Mouse (Mus musculus) spleen, adult 2 months (tissue): ENCODE measurements around the gene Abcc1. TPM values are rescaled to one million over a fixed set of nuclear protein-coding genes. Genes with fewer than 3 reads are reported as not detected.

Experiments used
- DNase-seq, 2 experiments: peaks; one replicate each; pipeline versions ENCODE4 v3.0.0 to v3.0.0-alpha.2; 2012 to 2021; ENCODE audit warnings: low spot score in 2 of 2, low read depth in 1 of 2
- H3K27ac ChIP-seq: fragments of 200-500 bp; 2 replicates; pipeline ENCODE4 v1.5.1; 2012; ENCODE audit warnings: low read length, inconsistent platforms; ENCODE audit not compliant: insufficient read depth
- H3K27me3 ChIP-seq: fragments of 200-500 bp; 2 replicates; pipeline ENCODE4 v1.6.1; 2012; ENCODE audit warnings: mild to moderate bottlenecking, moderate library complexity, low read length, inconsistent platforms; ENCODE audit not compliant: control insufficient read depth, insufficient read depth
- H3K36me3 ChIP-seq: fragments of 200-500 bp; 2 replicates; pipeline ENCODE4 v1.6.1; 2012; ENCODE audit warnings: mild to moderate bottlenecking, low read length, inconsistent platforms; ENCODE audit not compliant: control insufficient read depth, insufficient read depth
- H3K4me1 ChIP-seq: fragments of 200-500 bp; 2 replicates; pipeline ENCODE4 v1.6.1; 2011; ENCODE audit warnings: inconsistent platforms; ENCODE audit not compliant: control insufficient read depth, insufficient read depth, insufficient read length
- H3K4me3 ChIP-seq: fragments of 200-500 bp; 2 replicates; pipeline ENCODE4 v1.5.1; 2011; ENCODE audit warnings: mild to moderate bottlenecking, inconsistent platforms; ENCODE audit not compliant: insufficient read depth, insufficient read length; ENCODE audit errors: extremely low read depth
- CTCF ChIP-seq: fragments of 200-500 bp; IDR thresholded peaks from 2 replicates; pipeline ENCODE4 v1.5.1; 2011; ENCODE audit warnings: mild to moderate bottlenecking, inconsistent platforms; ENCODE audit not compliant: insufficient read depth, insufficient read length, insufficient replicate concordance; ENCODE audit errors: extremely low read depth
- POLR2A ChIP-seq: fragments of 200-500 bp; IDR thresholded peaks from 2 replicates; pipeline ENCODE4 v1.6.1; 2011; ENCODE audit warnings: low read depth, low read length, inconsistent platforms
- WGBS: fragments of 180-500 bp; shearing (Covaris S2); methylation state at CpG from one replicate; pipeline ENCODE4 v1.1.7; 2018; 5-methylcytosine and 5-hydroxymethylcytosine counted together
- polyA plus RNA-seq: library from polyadenylated mRNA; depleted of rRNA; stranded (reverse); fragments of >200 nt; gene quantifications from 2 replicates; pipeline ENCODE4 v1.2.3, GENCODE M21; 2012; rRNA removed

Gene Abcc1
- 30.6 and 35.6 TPM in 2 replicates for polyA plus RNA-seq

DNA sequence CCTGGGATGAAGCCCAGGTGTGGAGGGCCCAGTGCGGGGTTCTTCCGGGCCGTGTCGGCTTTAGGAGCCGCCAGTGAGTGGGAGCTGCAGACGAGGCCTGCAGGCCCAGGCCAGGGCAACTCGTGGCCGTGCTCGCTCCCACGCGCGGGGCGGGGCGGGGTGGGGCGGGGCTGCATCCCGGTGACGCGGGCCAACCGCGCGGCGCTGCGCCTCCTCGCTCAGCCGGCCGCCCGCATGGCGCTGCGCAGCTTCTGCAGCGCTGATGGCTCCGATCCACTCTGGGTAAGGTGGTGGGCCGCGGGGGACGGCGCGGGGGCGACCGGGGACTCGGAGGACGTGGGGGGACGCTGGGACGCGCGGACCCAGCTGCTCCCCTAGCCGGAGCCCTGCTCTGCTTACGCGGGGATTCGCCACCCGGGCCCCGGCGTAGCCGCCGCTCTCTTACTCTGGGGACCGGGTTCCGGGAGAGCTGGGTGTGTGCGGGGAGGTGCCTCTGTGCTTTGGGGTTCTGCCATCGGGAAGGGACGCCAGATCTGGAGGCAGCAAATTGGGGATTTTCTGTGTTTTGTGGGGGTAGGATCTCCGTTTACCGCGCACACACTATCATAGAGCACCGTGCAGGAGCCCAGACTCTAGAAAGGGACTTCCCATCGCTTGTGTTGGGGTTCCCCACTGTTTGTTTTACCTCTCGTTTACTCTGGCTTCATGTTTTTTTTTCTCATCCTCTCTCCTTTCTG lies at the start of gene Abcc1:
Abcc1 (plus strand) TSS at position 197 of the 737 bp plus-strand sequence.
- no peaks in the 10 kb centered on the region for H3K36me3 ChIP-seq
- H3K4me1 ChIP-seq: peaks cover 11% of the 10 kb centered on the region; the same call in 1 of the 2 replicates
- peak in 1 of 2 experiments; percentile 49 for DNase-seq
- peak within 1 kb of the TSS; percentile 84 for H3K4me3 ChIP-seq
- peak within 1 kb of the TSS; percentile 47 for H3K27ac ChIP-seq
- H3K27me3 ChIP-seq: no peaks in the 10 kb centered on the region
- TF ChIP-seq POLR2A (peak; percentile 32; the same call in 1 of the 2 replicates), CTCF (no peak)
- WGBS: 1% methylated on average over 64 of the region's 64 CpGs

DNA sequence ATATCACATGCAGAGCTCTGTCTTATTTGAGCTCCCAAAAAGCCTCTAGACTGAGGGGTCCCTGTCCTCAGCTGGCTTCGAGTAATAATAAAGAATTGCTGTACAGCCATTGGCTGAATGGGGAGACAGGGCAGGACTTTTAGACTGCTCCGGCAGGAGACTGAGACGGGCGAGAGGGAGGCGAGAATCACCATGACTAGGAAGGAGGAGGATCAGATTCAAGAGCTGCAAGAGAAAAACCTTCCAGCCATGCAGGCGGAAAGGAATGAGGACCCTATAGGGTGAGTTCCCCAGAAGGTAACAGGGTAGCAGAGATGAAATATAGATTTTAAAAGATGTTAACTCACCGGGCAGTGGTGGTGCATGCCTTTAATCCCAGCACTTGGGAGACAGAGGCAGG lies 48.4 kb upstream of the Abcc1 start:
- TF ChIP-seq POLR2A (no peak), CTCF (no peak)
- Histone ChIP-seq H3K27ac (no peak overlapping the region), H3K4me3 (no peak overlapping the region), H3K27me3 (no peaks in the 10 kb centered on the region), H3K36me3 (peaks cover 8% of the 10 kb centered on the region; the same call in 1 of the 2 replicates), H3K4me1 (no peaks in the 10 kb centered on the region; the same call in none of the 2 replicates)
- 96% methylated on average over 7 of the region's 7 CpGs for WGBS
- DNase-seq: no peak

DNA sequence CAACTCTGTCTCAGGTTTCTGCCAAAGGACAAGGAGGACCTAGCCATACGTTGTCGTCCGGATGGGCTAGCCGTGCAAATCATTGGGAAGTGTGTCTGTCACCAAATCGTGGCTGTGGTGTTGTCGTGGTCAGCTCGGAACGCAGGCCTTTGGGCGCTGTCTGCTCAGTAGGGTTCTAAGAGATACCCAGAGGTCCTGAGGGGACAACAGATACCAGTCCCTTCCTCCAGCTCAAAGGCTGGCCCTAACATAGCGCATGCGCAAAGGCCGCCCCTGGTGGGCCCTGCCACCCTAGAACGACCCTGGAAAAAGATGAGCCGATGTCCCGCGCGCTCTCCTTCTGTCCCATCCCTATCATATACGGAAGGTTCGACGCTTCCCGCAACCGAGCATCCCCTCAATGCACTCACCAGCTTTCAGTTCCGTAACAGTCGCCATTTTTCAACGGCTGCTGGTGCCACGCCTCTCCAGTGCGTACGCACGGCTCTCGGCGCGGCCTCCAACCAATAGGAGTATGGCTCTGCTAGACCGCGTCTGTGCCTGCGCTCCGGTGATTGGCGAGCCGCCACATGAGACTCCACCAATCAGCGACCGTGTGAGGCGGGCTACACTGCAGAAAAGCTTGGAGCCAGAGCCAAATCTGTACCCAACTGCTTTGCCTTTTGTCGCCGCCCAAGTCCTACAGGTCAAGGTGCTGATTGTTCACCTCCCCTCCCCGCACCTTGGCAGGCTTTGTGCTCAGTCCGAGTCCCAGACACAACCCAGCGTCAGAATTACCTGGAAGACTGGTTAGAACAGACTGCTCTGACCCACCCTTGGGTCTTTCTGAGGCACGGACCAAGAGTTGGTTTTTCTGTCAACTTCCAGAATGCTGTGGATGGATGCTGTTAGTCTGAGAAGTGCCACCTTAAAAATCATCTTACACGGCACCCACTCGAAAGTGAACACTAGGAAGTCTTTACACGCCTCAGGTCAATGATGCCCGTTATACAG lies 44.2 kb upstream of the Abcc1 start, which contains the start of gene Fopnl:
Fopnl (minus strand) TSS at position 522 of the 993 bp plus-strand sequence.
- no peak for TF ChIP-seq CTCF
- TF ChIP-seq POLR2A: peak; percentile 47
- Histone ChIP-seq H3K27me3 (no peaks in the 10 kb centered on the region), H3K36me3 (peaks cover 4% of the 10 kb centered on the region; the same call in 1 of the 2 replicates), H3K4me1 (no peaks in the 10 kb centered on the region; the same call in 1 of the 2 replicates), H3K27ac (peak within 1 kb of the TSS; percentile 87), H3K4me3 (peak within 1 kb of the TSS; percentile 71)
- DNase-seq: peak; percentile 93 to 95
- WGBS: under 1% methylated on average over 51 of the region's 51 CpGs

DNA sequence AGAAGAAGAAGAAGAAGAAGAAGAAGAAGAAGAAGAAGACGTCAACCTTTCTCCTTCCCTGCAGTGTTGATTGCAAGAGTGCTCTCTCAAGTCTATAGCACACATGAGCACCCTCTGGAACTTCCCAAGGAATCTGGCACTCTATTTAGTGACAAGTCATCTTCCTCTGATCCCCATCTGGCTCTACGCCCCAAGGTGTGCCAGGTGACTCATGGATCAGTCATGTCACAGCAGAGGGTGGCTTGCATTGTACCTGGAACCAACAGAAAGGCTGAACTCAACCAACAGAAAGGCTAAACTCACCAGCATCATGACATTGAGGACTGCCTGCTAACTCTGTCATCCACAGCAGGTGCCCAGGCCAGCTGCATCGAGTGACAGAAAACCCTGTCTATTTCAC lies 41.7 kb upstream of the Abcc1 start:
- Histone ChIP-seq H3K4me1 (no peaks in the 10 kb centered on the region; the same call in 1 of the 2 replicates), H3K27me3 (no peaks in the 10 kb centered on the region), H3K36me3 (no peaks in the 10 kb centered on the region), H3K4me3 (no peak overlapping the region), H3K27ac (no peak overlapping the region)
- no peak for DNase-seq
- 87% methylated on average over 3 of the region's 3 CpGs for WGBS
- TF ChIP-seq CTCF (no peak), POLR2A (no peak)

DNA sequence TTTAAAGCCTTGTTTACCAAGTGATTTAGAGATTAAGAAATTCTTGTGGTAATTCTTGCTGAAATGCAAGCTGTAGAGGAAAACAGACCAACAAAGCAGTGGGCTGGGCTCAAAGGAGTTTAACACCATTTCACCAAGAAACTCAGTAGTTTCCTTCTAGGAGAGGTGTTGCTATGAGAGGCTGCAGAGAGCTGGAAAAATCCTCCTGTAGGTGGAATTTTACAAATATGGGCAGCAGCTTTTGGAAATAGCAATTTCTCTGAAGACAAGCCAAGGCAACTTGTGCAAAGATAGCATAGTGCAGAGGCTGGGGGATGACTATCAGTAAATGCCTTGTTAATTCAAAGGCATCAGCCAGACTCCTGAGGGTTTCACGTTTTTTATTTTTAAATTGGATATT lies 40.9 kb upstream of the Abcc1 start:
- no peak for DNase-seq
- 79% methylated on average over 1 of the region's 1 CpGs for WGBS
- H3K27ac ChIP-seq: no peak overlapping the region
- no peak for TF ChIP-seq CTCF
- TF ChIP-seq POLR2A: no peak
- no peaks in the 10 kb centered on the region for H3K27me3 ChIP-seq
- H3K4me1 ChIP-seq: no peaks in the 10 kb centered on the region; the same call in 1 of the 2 replicates
- H3K36me3 ChIP-seq: no peaks in the 10 kb centered on the region
- H3K4me3 ChIP-seq: no peak overlapping the region

DNA sequence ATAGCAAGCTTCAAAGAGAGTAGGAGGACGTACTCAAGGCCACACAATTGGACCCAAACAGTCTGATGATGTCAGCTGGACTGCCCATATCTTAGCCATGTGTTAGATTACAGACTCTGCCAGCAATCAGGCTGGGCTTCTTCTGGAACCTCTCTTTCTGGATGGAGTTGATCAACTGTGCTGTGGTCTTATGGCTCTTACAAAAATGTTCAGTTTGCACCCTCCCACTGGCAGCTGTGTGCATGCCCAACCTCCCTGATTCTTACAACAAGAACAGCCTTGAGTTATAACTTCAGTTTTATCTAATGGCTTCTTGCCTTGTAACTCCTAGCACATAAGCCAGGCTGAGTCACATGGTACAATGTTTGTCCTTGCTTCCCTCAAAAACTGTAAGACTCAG lies 33.2 kb upstream of the Abcc1 start:
- Histone ChIP-seq H3K4me1 (no peaks in the 10 kb centered on the region), H3K27me3 (no peaks in the 10 kb centered on the region), H3K36me3 (no peaks in the 10 kb centered on the region), H3K4me3 (no peak overlapping the region), H3K27ac (no peak overlapping the region)
- DNase-seq: no peak
- no peak for TF ChIP-seq CTCF
- no peak for TF ChIP-seq POLR2A
- 78% methylated on average over 1 of the region's 1 CpGs for WGBS

DNA sequence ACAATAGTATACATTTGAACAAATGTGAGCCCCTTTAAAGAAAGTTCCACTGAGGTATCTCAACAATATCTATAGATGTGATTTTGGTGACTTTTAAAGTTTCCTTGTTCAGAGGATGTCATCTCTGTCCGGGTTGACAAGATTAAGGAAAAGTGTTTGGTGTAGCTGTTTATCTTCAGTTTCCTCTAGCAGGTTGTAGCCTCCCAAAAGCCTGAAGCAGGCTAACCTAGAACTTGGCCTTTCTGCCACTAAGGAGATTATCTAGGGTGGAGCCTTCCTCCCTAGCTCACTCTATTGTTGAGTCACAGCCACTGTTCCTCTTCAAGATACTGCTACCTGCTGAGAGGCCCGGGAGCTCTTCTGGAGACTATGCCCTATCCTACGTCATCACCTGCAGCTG lies 16.4 kb upstream of the Abcc1 start:
- H3K27ac ChIP-seq: no peak overlapping the region
- no peaks in the 10 kb centered on the region for H3K27me3 ChIP-seq
- no peak for DNase-seq
- H3K36me3 ChIP-seq: no peaks in the 10 kb centered on the region
- H3K4me3 ChIP-seq: no peak overlapping the region
- no peaks in the 10 kb centered on the region for H3K4me1 ChIP-seq
- TF ChIP-seq POLR2A (no peak), CTCF (no peak)
- WGBS: 70% methylated on average over 3 of the region's 3 CpGs
